Mouse (Mus musculus): ENCODE measurements at regions not wholly inside any gene's neighbourhood (a gene's known extent, or its start where the extent isn't known, plus 50 kb on each side); places are given as distances from the start of the nearest gene placed in this dataset.

DNA sequence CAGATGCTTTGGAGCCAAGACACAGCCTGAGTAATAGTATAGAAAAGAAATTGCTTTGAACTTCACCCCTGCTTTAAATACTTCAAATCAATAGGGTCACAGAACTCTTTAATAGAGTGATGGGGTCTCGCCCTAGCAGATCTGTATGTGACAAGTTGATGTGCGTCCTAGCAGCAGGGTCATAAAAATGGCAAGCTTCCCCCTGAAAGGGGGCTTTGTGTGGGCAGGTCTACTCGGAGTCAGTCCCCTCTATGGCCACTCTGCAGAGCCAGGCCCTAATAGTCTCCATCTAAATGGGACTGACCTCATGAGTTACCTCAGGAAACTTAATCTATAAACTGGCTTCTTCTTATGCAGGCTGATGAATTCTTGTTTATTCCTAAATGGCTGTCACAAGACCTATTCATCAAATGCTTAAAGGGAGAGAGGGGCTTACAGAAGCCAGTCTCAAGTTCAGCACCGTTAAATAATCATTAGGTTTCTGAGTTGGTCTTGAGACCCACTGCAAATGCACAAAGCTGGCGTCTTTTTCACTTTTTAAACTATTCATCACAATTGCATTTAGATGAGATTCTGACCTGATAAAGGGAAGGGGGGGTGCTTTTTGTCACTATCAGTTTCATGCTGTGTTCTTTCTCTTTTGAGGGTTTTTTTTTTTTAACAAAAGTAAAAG, 457.0 kb upstream of the Fam92a start:
- no peak for ATAC-seq (ENCODE audit: extremely low read depth, insufficient number of reproducible peaks, low FRiP score, poor library complexity, severe bottlenecking)
- no peaks in the 10 kb centered on the region for H3K4me1 ChIP-seq (ENCODE audit: insufficient read depth, low read depth, low read length)

DNA sequence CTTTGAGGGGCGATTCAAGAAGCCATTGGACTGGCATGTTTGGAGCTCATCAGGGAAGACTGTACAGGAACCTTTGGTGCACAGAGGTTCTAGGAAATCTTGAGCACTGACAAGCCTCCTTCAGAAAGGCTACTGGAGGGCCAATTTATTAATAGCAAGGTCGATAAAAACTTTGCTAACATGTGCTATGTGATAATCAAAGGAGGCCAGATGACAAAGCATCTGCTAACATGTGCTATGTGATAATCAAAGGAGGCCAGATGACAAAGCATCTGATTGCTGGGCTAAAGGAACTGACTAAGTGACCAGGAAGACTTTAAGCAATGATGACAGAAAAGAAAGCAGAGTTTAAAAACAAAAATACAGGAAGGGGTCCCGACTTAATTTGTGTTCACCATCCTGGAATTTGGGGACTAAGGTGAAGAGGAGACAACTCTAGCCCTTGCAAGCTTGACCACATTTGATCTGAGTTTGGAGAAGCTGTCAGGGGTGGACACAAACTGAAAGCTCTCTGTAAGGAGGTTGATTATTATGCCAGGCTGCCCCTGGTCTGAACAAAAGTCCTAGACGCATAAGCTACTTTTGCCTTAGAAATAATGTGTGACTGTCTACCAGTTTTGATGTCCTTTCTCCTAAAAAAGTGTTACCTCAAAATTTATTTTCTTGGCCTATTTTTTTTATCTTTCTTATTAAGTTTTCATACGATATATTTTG, 455.5 kb upstream of the Fam92a start:
- no peak for TF ChIP-seq POLR2AphosphoS5 (IDR thresholded peaks at IDR 0.05; ENCODE audit: insufficient replicate concordance, low read depth, low read length)
- no peak for TF ChIP-seq GATA2 (IDR thresholded peaks at IDR 0.05; ENCODE audit: borderline replicate concordance, low read depth, low read length)
- no peak for TF ChIP-seq GATA1 (IDR thresholded peaks at IDR 0.05; ENCODE audit: borderline replicate concordance, low read length)
- no peak for TF ChIP-seq TAL1 (conservative IDR thresholded peaks at IDR 0.05; ENCODE audit: low read depth, low read length)
- no peak for TF ChIP-seq CTCF (IDR thresholded peaks at IDR 0.05; ENCODE audit: low read depth, low read length)
- H3K4me3 ChIP-seq (ENCODE audit: low read depth, low read length), result no peak overlapping the region
- ATAC-seq (ENCODE audit: extremely low read depth, insufficient number of reproducible peaks, low FRiP score, poor library complexity, severe bottlenecking) (no peak), DNase-seq (ENCODE audit: low spot score) (no peak)
- no peaks in the 10 kb centered on the region for H3K27me3 ChIP-seq (ENCODE audit: insufficient read depth, low read length)
- no peaks in the 10 kb centered on the region for H3K9me3 ChIP-seq (replicated peaks)
- no peaks in the 10 kb centered on the region for H3K36me3 ChIP-seq (replicated peaks)
- H3K4me1 ChIP-seq (ENCODE audit: insufficient read depth, low read depth, low read length), result no peaks in the 10 kb centered on the region

More for the DNA sequence above, 457.0 kb upstream of the Fam92a start:
- Histone ChIP-seq H3K9me3 (replicated peaks) (no peaks in the 10 kb centered on the region), H3K36me3 (replicated peaks) (no peaks in the 10 kb centered on the region), H3K27me3 (ENCODE audit: insufficient read depth, low read length) (no peaks in the 10 kb centered on the region), H3K4me3 (ENCODE audit: low read depth, low read length) (no peak overlapping the region)
- no peak for TF ChIP-seq GATA2 (IDR thresholded peaks at IDR 0.05; ENCODE audit: borderline replicate concordance, low read depth, low read length)
- TF ChIP-seq POLR2AphosphoS5 (IDR thresholded peaks at IDR 0.05; ENCODE audit: insufficient replicate concordance, low read depth, low read length), result no peak
- no peak for TF ChIP-seq CTCF (IDR thresholded peaks at IDR 0.05; ENCODE audit: low read depth, low read length)
- no peak for TF ChIP-seq GATA1 (IDR thresholded peaks at IDR 0.05; ENCODE audit: borderline replicate concordance, low read length)
- no peak for DNase-seq (ENCODE audit: low spot score)

DNA sequence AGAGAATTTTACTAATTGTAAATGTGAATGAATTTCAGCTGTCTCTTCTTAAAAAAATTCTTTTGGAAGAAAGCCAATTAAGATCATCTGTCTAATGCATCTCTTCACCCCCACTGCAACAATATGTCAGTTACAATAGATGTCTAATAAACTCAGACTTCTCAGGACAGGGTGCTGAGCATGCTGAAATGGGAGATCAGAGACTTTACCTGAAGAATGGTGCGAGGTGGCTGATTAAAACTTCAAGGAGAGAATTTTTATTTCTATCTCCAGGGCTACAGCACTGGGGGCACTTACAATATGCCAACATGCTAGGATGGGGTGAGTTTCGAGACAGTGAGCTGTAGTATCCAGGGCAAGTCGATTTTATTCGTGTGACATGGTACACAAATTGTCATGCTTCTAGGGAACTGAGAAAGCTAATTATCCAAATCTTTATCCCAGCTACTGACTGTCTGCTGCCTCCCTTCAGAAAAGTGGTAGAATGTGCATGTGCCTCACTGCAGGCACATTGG, 449.0 kb upstream of the Fam92a start:
- peaks cover 3% of the 10 kb centered on the region for H3K27me3 ChIP-seq (ENCODE audit: insufficient read depth, low read length)
- no peaks in the 10 kb centered on the region for H3K4me1 ChIP-seq (ENCODE audit: insufficient read depth, low read depth, low read length)
- DNase-seq (ENCODE audit: low spot score) (no peak), ATAC-seq (ENCODE audit: extremely low read depth, insufficient number of reproducible peaks, low FRiP score, poor library complexity, severe bottlenecking) (no peak)
- no peaks in the 10 kb centered on the region for H3K9me3 ChIP-seq (replicated peaks)
- H3K4me3 ChIP-seq (ENCODE audit: low read depth, low read length), result no peak overlapping the region
- TF ChIP-seq CTCF (IDR thresholded peaks at IDR 0.05; ENCODE audit: low read depth, low read length), result no peak
- TF ChIP-seq GATA2 (IDR thresholded peaks at IDR 0.05; ENCODE audit: borderline replicate concordance, low read depth, low read length), result no peak
- no peak for TF ChIP-seq TAL1 (conservative IDR thresholded peaks at IDR 0.05; ENCODE audit: low read depth, low read length)
- no peaks in the 10 kb centered on the region for H3K36me3 ChIP-seq (replicated peaks)

DNA sequence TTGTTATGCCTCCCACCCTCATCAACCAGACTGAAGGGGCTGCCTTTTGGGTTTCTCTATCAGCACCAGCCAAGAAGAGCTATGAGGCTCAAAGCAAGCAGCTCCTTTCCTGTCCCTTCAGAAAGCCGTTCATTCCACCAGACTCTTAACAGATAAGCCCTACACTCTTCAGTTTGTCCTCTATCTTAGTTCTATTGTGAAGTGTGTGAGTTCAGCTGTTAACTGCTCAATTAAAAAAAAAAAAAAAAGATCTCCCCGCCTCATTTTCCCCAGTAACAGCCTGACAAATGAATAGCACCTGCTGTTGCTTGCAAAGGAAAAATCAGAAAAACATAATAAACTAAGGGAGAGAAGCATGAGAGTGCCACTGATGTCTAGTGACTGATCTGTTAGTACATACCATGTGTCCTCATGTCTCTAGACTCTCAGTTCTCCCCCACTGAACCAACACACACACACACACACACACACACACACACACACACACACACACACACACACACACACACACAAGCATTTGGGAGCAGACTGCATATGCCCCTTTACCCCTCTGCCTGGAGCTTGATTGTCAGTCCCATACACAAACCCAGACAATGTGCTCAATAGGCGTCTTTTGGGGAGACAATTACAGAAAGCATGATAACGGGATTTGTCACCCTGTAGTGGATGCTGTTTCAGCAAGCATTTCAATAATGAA, 448.4 kb upstream of the Fam92a start:
- no peaks in the 10 kb centered on the region for H3K9me3 ChIP-seq (replicated peaks)
- peaks cover 3% of the 10 kb centered on the region for H3K27me3 ChIP-seq (ENCODE audit: insufficient read depth, low read length)
- H3K4me3 ChIP-seq (ENCODE audit: low read depth, low read length), result no peak overlapping the region
- H3K36me3 ChIP-seq (replicated peaks), result no peaks in the 10 kb centered on the region
- H3K4me1 ChIP-seq (ENCODE audit: insufficient read depth, low read depth, low read length), result no peaks in the 10 kb centered on the region
- ATAC-seq (ENCODE audit: extremely low read depth, insufficient number of reproducible peaks, low FRiP score, poor library complexity, severe bottlenecking) (no peak), DNase-seq (ENCODE audit: low spot score) (no peak)
- TF ChIP-seq CTCF (IDR thresholded peaks at IDR 0.05; ENCODE audit: low read depth, low read length) (no peak), TAL1 (conservative IDR thresholded peaks at IDR 0.05; ENCODE audit: low read depth, low read length) (no peak), GATA1 (IDR thresholded peaks at IDR 0.05; ENCODE audit: borderline replicate concordance, low read length) (no peak), POLR2AphosphoS5 (IDR thresholded peaks at IDR 0.05; ENCODE audit: insufficient replicate concordance, low read depth, low read length) (no peak), GATA2 (IDR thresholded peaks at IDR 0.05; ENCODE audit: borderline replicate concordance, low read depth, low read length) (no peak)

DNA sequence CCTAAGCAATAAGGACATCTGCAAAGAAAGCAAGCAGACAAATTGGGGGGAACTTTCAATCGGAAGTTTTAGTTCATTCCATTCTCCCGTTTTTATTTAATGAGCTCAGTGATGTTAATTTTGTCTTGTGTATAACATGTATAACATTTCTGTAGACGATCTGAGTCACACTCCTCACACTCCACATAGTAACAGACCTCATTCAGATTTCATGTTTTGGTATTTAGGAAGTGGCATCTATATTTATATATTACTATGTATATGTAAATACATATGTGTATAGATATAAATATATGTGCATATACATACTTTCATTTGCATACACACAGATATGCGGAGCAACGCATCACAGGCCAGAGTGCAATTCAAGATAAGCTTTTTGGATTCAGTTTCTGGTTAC, 444.9 kb upstream of the Fam92a start:
- no peaks in the 10 kb centered on the region for H3K4me1 ChIP-seq (ENCODE audit: insufficient read depth, low read depth, low read length)
- H3K27me3 ChIP-seq (ENCODE audit: insufficient read depth, low read length), result peaks cover 3% of the 10 kb centered on the region
- no peak for DNase-seq (ENCODE audit: low spot score)
- no peak; the same call in 1 of the 2 replicates for ATAC-seq (ENCODE audit: extremely low read depth, insufficient number of reproducible peaks, low FRiP score, poor library complexity, severe bottlenecking)
- no peak for TF ChIP-seq GATA2 (IDR thresholded peaks at IDR 0.05; ENCODE audit: borderline replicate concordance, low read depth, low read length)
- TF ChIP-seq GATA1 (IDR thresholded peaks at IDR 0.05; ENCODE audit: borderline replicate concordance, low read length), result no peak
- TF ChIP-seq CTCF (IDR thresholded peaks at IDR 0.05; ENCODE audit: low read depth, low read length), result no peak
- TF ChIP-seq POLR2AphosphoS5 (IDR thresholded peaks at IDR 0.05; ENCODE audit: insufficient replicate concordance, low read depth, low read length), result no peak
- no peak for TF ChIP-seq TAL1 (conservative IDR thresholded peaks at IDR 0.05; ENCODE audit: low read depth, low read length)
- no peaks in the 10 kb centered on the region for H3K36me3 ChIP-seq (replicated peaks)
- H3K4me3 ChIP-seq (ENCODE audit: low read depth, low read length), result no peak overlapping the region
- no peaks in the 10 kb centered on the region for H3K9me3 ChIP-seq (replicated peaks)

DNA sequence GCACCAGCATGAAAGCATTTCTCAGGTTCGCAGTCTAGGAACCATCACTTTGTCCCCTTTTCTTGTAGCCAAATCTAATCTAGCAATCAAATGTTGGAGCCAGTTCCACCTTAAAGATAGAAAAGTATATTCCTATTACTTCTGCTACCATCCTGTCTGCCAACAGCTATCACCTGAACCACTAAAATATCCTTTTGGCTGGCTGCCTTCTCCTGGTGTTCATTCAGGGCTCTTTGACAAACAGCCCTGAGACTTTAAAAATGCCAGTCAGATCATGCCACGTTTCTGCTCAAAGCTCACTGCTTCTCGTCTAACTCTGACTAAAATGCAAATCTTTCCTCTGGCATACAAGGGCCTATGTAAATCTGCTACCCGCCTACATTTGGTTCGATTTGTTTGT, 439.7 kb upstream of the Fam92a start:
- Histone ChIP-seq H3K27me3 (ENCODE audit: insufficient read depth, low read length) (peaks cover 3% of the 10 kb centered on the region), H3K4me1 (ENCODE audit: insufficient read depth, low read depth, low read length) (no peaks in the 10 kb centered on the region), H3K9me3 (replicated peaks) (no peaks in the 10 kb centered on the region), H3K36me3 (replicated peaks) (no peaks in the 10 kb centered on the region), H3K4me3 (ENCODE audit: low read depth, low read length) (no peak overlapping the region)
- TF ChIP-seq CTCF (IDR thresholded peaks at IDR 0.05; ENCODE audit: low read depth, low read length) (no peak), TAL1 (conservative IDR thresholded peaks at IDR 0.05; ENCODE audit: low read depth, low read length) (no peak), GATA1 (IDR thresholded peaks at IDR 0.05; ENCODE audit: borderline replicate concordance, low read length) (no peak), POLR2AphosphoS5 (IDR thresholded peaks at IDR 0.05; ENCODE audit: insufficient replicate concordance, low read depth, low read length) (no peak), GATA2 (IDR thresholded peaks at IDR 0.05; ENCODE audit: borderline replicate concordance, low read depth, low read length) (no peak)
- ATAC-seq (ENCODE audit: extremely low read depth, insufficient number of reproducible peaks, low FRiP score, poor library complexity, severe bottlenecking), result no peak
- DNase-seq (ENCODE audit: low spot score), result no peak
